Mouse (Mus musculus) small intestine, adult 2 months (tissue): ENCODE results near the gene Sept9. TPM values are rescaled to one million over a fixed set of nuclear protein-coding genes. Genes with fewer than 3 reads are reported as not detected.
A peak's percentile ranks its signal among the peaks of the same experiment; 100 is the strongest.

ENCODE experiments used
- H3K27ac ChIP-seq: fragments of 200-500 bp; 2 replicates; pipeline ENCODE4 v1.5.1; 2012; ENCODE audit warnings: low read depth, low read length, control low read depth, inconsistent platforms; ENCODE audit not compliant: insufficient read depth
- H3K27me3 ChIP-seq: fragments of 200-500 bp; 2 replicates; pipeline ENCODE4 v1.6.1; 2012; ENCODE audit warnings: mild to moderate bottlenecking, moderate library complexity, low read length, inconsistent platforms; ENCODE audit not compliant: control insufficient read depth, insufficient read depth
- H3K36me3 ChIP-seq: fragments of 200-500 bp; 2 replicates; pipeline ENCODE4 v1.6.1; 2012; ENCODE audit warnings: mild to moderate bottlenecking, low read length, control low read depth, inconsistent platforms; ENCODE audit not compliant: control insufficient read depth, insufficient read depth
- H3K4me1 ChIP-seq: fragments of 200-500 bp; 2 replicates; pipeline ENCODE4 v1.6.1; 2012; ENCODE audit warnings: low read length, inconsistent platforms, mixed read lengths; ENCODE audit not compliant: control insufficient read depth, insufficient read depth, insufficient read length
- H3K4me3 ChIP-seq: fragments of 200-500 bp; 2 replicates; pipeline ENCODE4 v1.5.1; 2012; ENCODE audit warnings: low read depth, mild to moderate bottlenecking, control low read depth, inconsistent platforms, low read length, moderate library complexity
- CTCF ChIP-seq: fragments of 200-500 bp; IDR thresholded peaks from 2 replicates; pipeline ENCODE4 v1.5.1; 2012; ENCODE audit warnings: low read depth, mild to moderate bottlenecking, control low read depth, inconsistent platforms, low read length, moderate library complexity, mixed read lengths; ENCODE audit not compliant: insufficient replicate concordance, insufficient read length; ENCODE audit errors: extremely low read depth
- POLR2A ChIP-seq: fragments of 200-500 bp; IDR thresholded peaks from 2 replicates; pipeline ENCODE4 v1.6.1; 2012; ENCODE audit warnings: low read depth, mild to moderate bottlenecking, control low read depth, inconsistent platforms, low read length, moderate library complexity
- WGBS: fragments of 180-500 bp; shearing (Covaris S2); methylation state at CpG from one replicate; pipeline ENCODE4 v1.1.7; 2018; 5-methylcytosine and 5-hydroxymethylcytosine counted together
- polyA plus RNA-seq: library from polyadenylated mRNA; depleted of rRNA; stranded (reverse); fragments of >200 nt; gene quantifications from 2 replicates; pipeline ENCODE4 v1.2.3, GENCODE M21; 2012

The Sept9 gene
- polyA plus RNA-seq, 1 experiment, result 31.0 TPM

DNA sequence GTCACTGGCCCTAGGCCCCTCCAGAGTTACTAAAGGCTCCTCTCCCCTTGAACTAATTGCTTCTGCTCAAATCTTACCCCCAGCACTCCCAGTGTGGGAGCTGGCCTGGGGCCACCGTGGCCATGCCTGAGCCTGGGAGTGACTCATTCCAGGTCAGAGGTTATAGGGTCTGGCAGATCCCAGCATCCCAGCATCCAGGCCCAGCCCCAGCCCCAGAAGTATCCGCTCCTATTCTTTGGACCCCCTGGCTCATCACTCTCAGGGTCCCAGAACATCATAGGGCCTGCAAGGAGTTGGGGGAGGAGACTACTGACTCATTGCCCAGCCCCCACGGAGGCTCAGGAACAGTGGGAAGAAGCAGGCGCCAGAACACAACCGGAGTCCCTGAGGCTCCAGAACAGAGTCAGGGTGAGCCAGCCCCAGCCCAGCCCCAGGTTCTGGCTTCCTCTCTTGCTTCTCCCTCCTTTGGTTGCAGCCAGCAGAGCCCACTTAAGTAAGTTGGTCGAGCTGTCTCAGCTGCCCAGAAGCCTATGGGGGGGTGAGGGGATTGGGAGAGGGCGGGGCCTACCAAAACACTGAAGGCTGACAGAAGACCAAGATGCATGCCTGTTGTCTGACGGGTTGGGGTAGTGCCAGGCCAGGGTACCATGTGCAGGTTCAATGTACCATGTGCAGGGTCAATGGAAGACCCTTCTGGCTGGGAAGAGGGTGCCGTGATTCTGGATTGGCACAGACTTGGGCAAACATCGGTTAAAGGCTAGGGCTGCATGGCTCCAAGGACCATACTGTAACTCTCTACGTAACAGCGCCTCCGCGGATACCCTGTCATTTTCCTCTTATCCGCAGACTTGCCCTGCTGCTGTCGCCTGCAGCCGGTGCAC, 132.1 kb downstream of the Sept9 start:
- 14% methylated on average over 17 of the region's 17 CpGs for WGBS
- Histone ChIP-seq H3K36me3 (no peaks in the 10 kb centered on the region), H3K4me1 (peaks cover 71% of the 10 kb centered on the region), H3K27me3 (no peaks in the 10 kb centered on the region), H3K27ac (peak overlapping the region; percentile 58), H3K4me3 (peak overlapping the region; percentile 73)
- no peak for TF ChIP-seq CTCF
- TF ChIP-seq POLR2A, result no peak

DNA sequence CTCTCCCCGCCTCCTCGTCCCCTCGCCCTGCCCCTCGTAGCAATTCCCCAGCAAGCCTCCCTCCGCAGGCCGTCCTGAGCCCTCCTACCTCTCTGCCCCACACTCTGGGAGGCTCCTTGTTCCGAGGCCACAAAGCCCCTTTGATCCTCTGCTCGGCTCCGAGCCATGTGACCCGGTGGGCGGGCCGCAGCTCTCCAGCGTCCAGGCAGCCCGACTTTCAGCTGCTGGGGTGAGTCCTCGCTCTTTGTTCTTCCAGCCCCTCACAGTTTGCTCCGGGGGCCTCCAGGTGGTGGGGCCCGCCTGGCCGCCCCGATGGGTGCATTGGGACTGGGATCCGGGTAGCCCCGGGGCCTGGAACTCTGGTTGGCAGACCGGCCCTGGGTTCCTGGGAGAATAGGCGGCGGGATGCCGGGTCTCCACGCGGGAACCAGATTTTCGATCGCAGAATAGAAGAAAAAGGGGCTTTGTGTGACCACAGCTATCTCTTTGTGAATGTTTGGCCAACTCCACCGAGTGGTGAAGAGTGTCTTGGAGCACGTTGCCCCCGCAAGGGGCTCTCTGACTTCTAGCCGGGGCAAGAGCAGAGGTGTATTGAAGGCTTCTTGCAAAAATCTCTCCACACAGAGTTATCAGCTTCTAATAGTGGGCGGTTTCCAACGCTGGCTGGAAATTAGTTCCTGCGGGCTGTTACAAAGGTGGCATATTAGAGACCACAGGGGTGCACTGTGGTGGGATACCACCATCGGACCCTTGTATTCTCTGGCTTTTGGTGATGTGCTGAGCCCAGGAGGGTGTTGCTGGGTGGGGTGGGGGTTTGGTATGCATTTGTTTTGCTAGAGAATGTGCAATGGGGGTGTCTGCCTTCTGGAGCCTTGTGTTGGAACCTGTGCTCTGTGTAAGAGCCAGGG, 133.0 kb downstream of the Sept9 start:
- H3K27ac ChIP-seq, result peak overlapping the region; percentile 86
- peaks cover 68% of the 10 kb centered on the region for H3K4me1 ChIP-seq
- H3K4me3 ChIP-seq, result peak overlapping the region; percentile 73
- H3K36me3 ChIP-seq, result no peaks in the 10 kb centered on the region
- no peaks in the 10 kb centered on the region for H3K27me3 ChIP-seq
- WGBS, result 5% methylated on average over 37 of the region's 37 CpGs
- no peak for TF ChIP-seq CTCF
- no peak; the same call in none of the 2 replicates for TF ChIP-seq POLR2A

DNA sequence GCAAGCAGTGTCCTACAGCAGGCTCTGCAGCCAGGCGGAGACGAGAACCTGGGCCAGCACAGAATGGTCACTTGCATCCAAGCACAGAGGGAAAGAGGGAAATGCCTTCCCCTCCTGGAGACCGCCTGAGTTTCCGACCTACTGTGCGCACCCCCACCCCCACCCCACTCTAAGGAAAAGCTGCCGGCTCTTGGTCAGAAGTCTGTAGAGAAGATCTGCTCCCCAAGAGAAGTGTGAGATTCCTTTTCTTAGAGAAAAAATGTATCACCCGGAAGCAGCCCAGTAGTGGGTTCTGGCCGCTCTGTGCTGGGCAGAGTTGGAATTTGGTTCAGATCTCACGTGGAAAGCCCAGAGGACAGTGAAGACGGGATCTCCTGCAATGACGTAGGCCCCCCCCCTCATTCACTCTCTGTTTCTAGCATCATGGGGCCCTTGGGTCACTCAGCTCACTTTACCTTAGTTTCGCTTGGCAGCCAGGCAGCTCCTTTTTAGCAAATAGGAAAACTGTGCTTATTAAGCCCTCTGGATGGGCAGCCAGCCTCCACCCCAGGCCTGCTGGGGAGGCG, 133.8 kb downstream of the Sept9 start:
- 55% methylated on average over 13 of the region's 13 CpGs for WGBS
- Histone ChIP-seq H3K27ac (peak overlapping the region; percentile 86), H3K4me3 (peak overlapping the region; percentile 73), H3K36me3 (no peaks in the 10 kb centered on the region), H3K4me1 (peaks cover 73% of the 10 kb centered on the region), H3K27me3 (no peaks in the 10 kb centered on the region)
- TF ChIP-seq CTCF, result no peak
- no peak for TF ChIP-seq POLR2A

DNA sequence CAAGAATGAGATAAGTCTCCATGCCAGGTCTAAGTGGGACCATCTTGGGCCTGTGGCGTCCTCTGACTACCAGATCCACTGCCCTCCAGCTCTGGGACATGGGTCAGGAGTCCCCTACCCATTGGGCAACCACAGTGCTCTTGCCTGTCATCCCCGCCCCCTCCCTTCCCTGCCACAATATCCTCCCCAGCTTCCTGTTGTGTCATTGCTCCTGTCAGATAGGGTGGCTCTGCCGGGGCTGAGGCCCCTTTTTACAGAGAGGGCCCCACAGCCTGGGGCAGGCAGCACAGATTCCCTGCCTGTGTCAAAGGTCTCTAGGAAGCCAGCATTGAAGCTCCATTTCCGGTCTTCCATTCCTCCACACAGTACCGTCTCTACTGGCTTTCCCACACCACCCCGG, 134.6 kb downstream of the Sept9 start:
- no peak for TF ChIP-seq CTCF
- no peak for TF ChIP-seq POLR2A
- Histone ChIP-seq H3K27ac (peak overlapping the region; percentile 86), H3K4me1 (peaks cover 81% of the 10 kb centered on the region), H3K27me3 (no peaks in the 10 kb centered on the region), H3K36me3 (no peaks in the 10 kb centered on the region), H3K4me3 (peak overlapping the region; percentile 73)
- 21% methylated on average over 6 of the region's 6 CpGs for WGBS

DNA sequence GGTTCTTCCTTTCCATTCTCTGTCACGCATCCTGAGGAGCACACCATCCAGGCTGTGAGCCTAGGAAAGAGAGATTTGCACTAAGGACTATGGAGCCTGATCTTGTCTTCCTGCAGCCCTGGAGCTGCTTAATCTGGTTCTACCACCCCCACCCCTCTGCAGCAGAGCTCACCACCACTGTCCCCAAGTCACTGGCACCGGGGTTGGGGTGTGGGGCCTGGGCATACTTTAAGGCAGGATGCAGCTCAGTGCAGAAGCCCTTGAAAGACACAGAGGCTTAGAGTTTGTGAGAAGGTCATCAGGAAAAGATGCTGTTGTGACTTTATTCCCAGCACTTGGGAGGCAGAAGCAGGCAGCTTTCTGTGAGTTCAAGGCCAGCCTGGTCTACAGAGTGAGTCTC, 135.7 kb downstream of the Sept9 start:
- peak overlapping the region; percentile 73 for H3K4me3 ChIP-seq

DNA sequence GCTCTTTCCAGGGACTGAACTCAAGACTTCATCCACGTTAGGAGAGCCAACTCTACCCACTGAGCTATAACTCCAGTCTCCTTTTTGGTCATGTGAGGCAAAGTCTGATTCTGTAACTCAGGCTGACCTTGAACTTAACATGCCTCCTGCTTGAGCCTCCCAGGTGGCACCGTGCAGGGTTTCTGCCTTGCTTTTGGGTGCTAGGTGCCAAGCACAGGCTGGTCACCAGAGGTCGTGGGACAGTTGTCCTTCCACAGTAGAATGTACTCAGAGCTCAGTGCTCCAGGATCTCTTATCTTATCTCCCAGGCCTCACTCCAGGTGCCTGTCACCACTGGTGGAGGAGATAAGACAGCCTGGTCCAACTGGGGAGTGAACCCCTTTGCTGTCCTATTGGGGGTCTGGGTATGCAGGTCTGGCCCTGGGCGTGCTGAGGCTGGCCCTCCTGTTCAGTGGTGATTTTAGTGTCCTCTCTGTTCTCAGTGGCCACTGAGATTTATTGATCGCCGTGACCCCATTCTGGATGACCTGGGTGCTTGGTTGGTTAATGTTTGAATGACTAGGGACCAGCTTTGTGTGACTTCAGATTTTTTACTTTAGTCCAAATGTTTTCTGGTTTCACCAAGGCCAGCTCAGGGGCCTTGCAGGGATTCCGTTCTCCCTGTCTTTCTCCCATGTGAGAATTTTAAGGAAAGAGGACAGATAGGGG, 136.8 kb downstream of the Sept9 start:
- H3K4me3 ChIP-seq, result no peak overlapping the region
- H3K4me1 ChIP-seq, result peaks cover 71% of the 10 kb centered on the region
- TF ChIP-seq POLR2A (no peak), CTCF (no peak)
- H3K27me3 ChIP-seq, result no peaks in the 10 kb centered on the region
- 46% methylated on average over 7 of the region's 7 CpGs for WGBS
- peaks cover 2% of the 10 kb centered on the region; the same call in 1 of the 2 replicates for H3K36me3 ChIP-seq
- no peak overlapping the region for H3K27ac ChIP-seq

More for the DNA sequence above, 135.7 kb downstream of the Sept9 start:
- TF ChIP-seq CTCF (no peak), POLR2A (no peak)
- H3K4me1 ChIP-seq, result peaks cover 81% of the 10 kb centered on the region
- WGBS, result 41% methylated on average over 2 of the region's 2 CpGs
- H3K36me3 ChIP-seq, result no peaks in the 10 kb centered on the region
- H3K27ac ChIP-seq, result peak overlapping the region; percentile 86
- H3K27me3 ChIP-seq, result no peaks in the 10 kb centered on the region
